Mouse (Mus musculus) heart, adult 18-20 months (tissue): Measurements from ENCODE around the gene Ppp1r3a. TPM values are rescaled to one million over a fixed set of nuclear protein-coding genes. Genes with fewer than 3 reads are reported as not detected.

Experiments used
- total RNA-seq, 2 experiments: library from RNA; stranded (reverse); gene quantifications; 2 replicates each; pipeline ENCODE4 v1.2.3; 2021

The Ppp1r3a gene
- total RNA-seq, 2 experiments from 2014 or later, result 70.4 to 80.3 TPM

Other genes starting within 250 kb of the Ppp1r3a start
- 1 to 10 TPM; 1.3 to 2.3 TPM for gene Foxp2, start 146.1 kb upstream of the Ppp1r3a start, total RNA-seq